Mouse (Mus musculus) C2C12 (cell line): ENCODE results near the gene Gcsh. TPM values are rescaled to one million over a fixed set of nuclear protein-coding genes. Genes with fewer than 3 reads are reported as not detected.

Experiments used
- H3K27me3 ChIP-seq: one replicate; pipeline ENCODE4 v1.6.1; 2011; ENCODE audit not compliant: control insufficient read depth, insufficient read depth, insufficient read length
- H3K36me3 ChIP-seq: one replicate; pipeline ENCODE4 v1.6.1; 2011; ENCODE audit not compliant: control insufficient read depth, insufficient read depth
- H3K4me3 ChIP-seq: one replicate; pipeline ENCODE4 v1.5.1; 2011; ENCODE audit warnings: mild to moderate bottlenecking, control low read depth; ENCODE audit not compliant: poor library complexity, insufficient read depth, severe bottlenecking
- H3K79me2 ChIP-seq: one replicate; pipeline ENCODE4 v1.6.1; 2011; ENCODE audit not compliant: control insufficient read depth, insufficient read depth
- H3K79me3 ChIP-seq: one replicate; pipeline ENCODE4 v1.6.1; 2011; ENCODE audit warnings: low read depth, control low read depth
- H3ac ChIP-seq: one replicate; pipeline ENCODE3; 2011; ENCODE audit warnings: low read depth; ENCODE audit not compliant: control insufficient read depth, insufficient read length
- CEBPB ChIP-seq: IDR thresholded peaks from one replicate; pipeline ENCODE4 v1.6.1; 2011; ENCODE audit warnings: low read depth, mild to moderate bottlenecking, control low read depth, moderate library complexity
- CTCF ChIP-seq: IDR thresholded peaks from one replicate; pipeline ENCODE4 v1.5.1; 2011; ENCODE audit not compliant: control insufficient read depth, insufficient read depth, insufficient read length
- FOSL1 ChIP-seq: IDR thresholded peaks from one replicate; pipeline ENCODE4 v1.8.0; 2011; ENCODE audit warnings: mild to moderate bottlenecking, low read length; ENCODE audit not compliant: poor library complexity, insufficient read depth, severe bottlenecking
- MAX ChIP-seq: IDR thresholded peaks from one replicate; pipeline ENCODE4 v1.6.1; 2011; ENCODE audit warnings: mild to moderate bottlenecking, control low read depth
- MYOD1 ChIP-seq: IDR thresholded peaks from one replicate; pipeline ENCODE4 v1.6.1; 2011; ENCODE audit warnings: low read depth; ENCODE audit not compliant: control insufficient read depth, insufficient read length
- MYOG ChIP-seq: IDR thresholded peaks from one replicate; pipeline ENCODE4 v1.6.1; 2011; ENCODE audit not compliant: control insufficient read depth, insufficient read length; ENCODE audit errors: extremely low read depth
- USF1 ChIP-seq: IDR thresholded peaks from one replicate; pipeline ENCODE4 v1.6.1; 2011; ENCODE audit warnings: low read depth, mild to moderate bottlenecking, control low read depth, moderate library complexity
- long read RNA-seq, 2 experiments: library from polyadenylated mRNA; unstranded; transcript quantifications; one replicate each; pipeline ENCODE4 v2.0.0; 2019 to 2020
- polyA plus RNA-seq: library from polyadenylated mRNA; unstranded; fragments of >200 nt; fragmentation: generic; extraction: Trizol; gene quantifications from one replicate; pipeline ENCODE4 v1.2.1, GENCODE M21; 2012; ENCODE audit warnings: missing spikeins

The Gcsh gene
- polyA plus RNA-seq: 27.6 TPM
- long read RNA-seq, experiment 1, transcript Gcsh-201 (5 exons, 1,443 nt): major isoform, 54 of 59 reads
- long read RNA-seq, experiment 1, partial matches to known transcripts: 3 of 59 reads
- long read RNA-seq, experiment 1, other reads (novel, unspliced or antisense): 2 of 59 reads
- long read RNA-seq, experiment 2, transcript Gcsh-201 (5 exons, 1,443 nt): major isoform, 69 of 72 reads
- long read RNA-seq, experiment 2, partial matches to known transcripts: 0 of 72 reads
- long read RNA-seq, experiment 2, other reads (novel, unspliced or antisense): 3 of 72 reads

- peak within 1 kb of the TSS; percentile 51 for H3K4me3 ChIP-seq
- peaks cover 10% of the 10 kb centered on the region for H3K36me3 ChIP-seq
- no peak for TF ChIP-seq CTCF
- no peak for TF ChIP-seq MYOG
- no peak for TF ChIP-seq FOSL1
- peak; percentile 69 for TF ChIP-seq MAX
- TF ChIP-seq USF1: peak; percentile 75
- no peak for TF ChIP-seq CEBPB
- no peak for TF ChIP-seq MYOD1
- H3K79me2 ChIP-seq: peaks cover 49% of the 10 kb centered on the region
- H3K27me3 ChIP-seq: no peaks in the 10 kb centered on the region
- H3ac ChIP-seq: peak within 1 kb of the TSS; percentile 92
- peaks cover 25% of the 10 kb centered on the region for H3K79me3 ChIP-seq
Measured at GRCm38 (mm10) chr8:116993095-116993867, at the start of gene Gcsh. Gene Gcsh (minus strand): TSS chr8:116993537.

- Histone ChIP-seq H3K27me3 (peaks cover 49% of the 10 kb centered on the region), H3K79me3 (no peaks in the 10 kb centered on the region), H3K36me3 (no peaks in the 10 kb centered on the region), H3K79me2 (no peaks in the 10 kb centered on the region), H3K4me3 (no peak overlapping the region), H3ac (no peak overlapping the region)
- TF ChIP-seq USF1: no peak
- TF ChIP-seq FOSL1: no peak
- no peak for TF ChIP-seq MYOD1
- no peak for TF ChIP-seq CEBPB
- TF ChIP-seq MYOG: no peak
- no peak for TF ChIP-seq CTCF
- no peak for TF ChIP-seq MAX
Measured at GRCm38 (mm10) chr8:117039843-117040242, 46.5 kb upstream of the Gcsh start.

DNA sequence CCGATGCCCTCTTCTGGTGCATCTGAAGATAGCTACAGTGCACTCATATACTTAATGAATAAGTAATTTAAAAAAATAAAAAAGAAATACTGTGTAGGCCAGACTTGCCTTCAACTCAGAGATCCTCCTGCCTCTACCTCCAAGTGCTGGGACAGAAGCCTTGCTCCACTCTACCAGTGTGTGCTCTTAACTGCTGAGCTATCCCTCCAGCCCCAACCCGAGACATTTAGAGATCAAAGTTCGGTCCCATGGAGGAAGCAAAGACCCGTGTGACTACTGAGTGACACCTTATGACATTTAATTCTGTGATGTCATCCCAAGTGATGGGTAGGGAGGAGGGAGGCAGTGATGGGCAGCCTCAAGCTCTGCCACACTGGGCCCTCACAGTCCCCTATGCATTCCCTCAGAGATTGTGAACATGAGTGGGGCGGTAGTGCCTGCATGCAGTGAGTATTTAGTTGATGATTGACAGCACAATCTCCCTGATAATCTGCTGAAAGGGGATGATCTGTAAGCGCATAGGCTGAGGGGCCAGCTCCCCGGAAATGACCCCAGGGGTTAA, 44.1 kb upstream of the Gcsh start:
- no peaks in the 10 kb centered on the region for H3K36me3 ChIP-seq
- no peaks in the 10 kb centered on the region for H3K79me2 ChIP-seq
- peaks cover 36% of the 10 kb centered on the region for H3K27me3 ChIP-seq
- H3ac ChIP-seq: no peak overlapping the region
- TF ChIP-seq FOSL1 (no peak), MYOD1 (no peak), MAX (no peak), CTCF (no peak), CEBPB (no peak), MYOG (no peak), USF1 (no peak)
- no peaks in the 10 kb centered on the region for H3K79me3 ChIP-seq
- no peak overlapping the region for H3K4me3 ChIP-seq

DNA sequence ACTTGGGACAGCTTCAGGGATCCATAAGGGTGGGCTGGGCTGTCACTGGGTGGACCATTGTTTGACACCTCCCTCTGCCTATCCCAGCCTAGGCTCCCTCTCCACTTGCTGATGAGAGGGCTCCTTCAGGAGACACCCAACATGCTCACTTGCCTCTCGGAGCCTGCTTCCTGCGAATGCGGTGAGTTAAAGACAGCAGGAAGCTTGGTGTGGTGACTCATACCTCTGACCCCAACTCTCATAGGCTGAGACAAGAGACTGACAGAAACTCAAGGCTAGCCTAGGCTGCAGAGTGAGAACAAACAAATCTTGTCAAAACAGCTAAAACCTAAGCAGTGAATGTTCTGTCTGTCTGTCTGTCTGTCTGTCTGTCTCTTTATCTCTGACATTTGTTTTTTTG, 40.1 kb upstream of the Gcsh start:
- H3K4me3 ChIP-seq: no peak overlapping the region
- H3K79me3 ChIP-seq: no peaks in the 10 kb centered on the region
- TF ChIP-seq USF1: no peak
- no peak for TF ChIP-seq MYOD1
- no peak for TF ChIP-seq CEBPB
- no peak for TF ChIP-seq MAX
- TF ChIP-seq CTCF: no peak
- TF ChIP-seq MYOG: no peak
- no peak for TF ChIP-seq FOSL1
- no peaks in the 10 kb centered on the region for H3K36me3 ChIP-seq
- no peak overlapping the region for H3ac ChIP-seq
- no peaks in the 10 kb centered on the region for H3K27me3 ChIP-seq
- no peaks in the 10 kb centered on the region for H3K79me2 ChIP-seq

- no peak for TF ChIP-seq CEBPB
- TF ChIP-seq USF1: no peak
- no peak for TF ChIP-seq CTCF
- no peak for TF ChIP-seq MYOG
- TF ChIP-seq MAX: no peak
- TF ChIP-seq FOSL1: no peak
- TF ChIP-seq MYOD1: no peak
- Histone ChIP-seq H3ac (no peak overlapping the region), H3K79me3 (no peaks in the 10 kb centered on the region), H3K36me3 (no peaks in the 10 kb centered on the region), H3K27me3 (no peaks in the 10 kb centered on the region), H3K79me2 (no peaks in the 10 kb centered on the region), H3K4me3 (no peak overlapping the region)
Measured at GRCm38 (mm10) chr8:117032609-117033008, 39.3 kb upstream of the Gcsh start.
